Mouse (Mus musculus): ENCODE measurements around the gene Tmem120a.

The Tmem120a gene

DNA sequence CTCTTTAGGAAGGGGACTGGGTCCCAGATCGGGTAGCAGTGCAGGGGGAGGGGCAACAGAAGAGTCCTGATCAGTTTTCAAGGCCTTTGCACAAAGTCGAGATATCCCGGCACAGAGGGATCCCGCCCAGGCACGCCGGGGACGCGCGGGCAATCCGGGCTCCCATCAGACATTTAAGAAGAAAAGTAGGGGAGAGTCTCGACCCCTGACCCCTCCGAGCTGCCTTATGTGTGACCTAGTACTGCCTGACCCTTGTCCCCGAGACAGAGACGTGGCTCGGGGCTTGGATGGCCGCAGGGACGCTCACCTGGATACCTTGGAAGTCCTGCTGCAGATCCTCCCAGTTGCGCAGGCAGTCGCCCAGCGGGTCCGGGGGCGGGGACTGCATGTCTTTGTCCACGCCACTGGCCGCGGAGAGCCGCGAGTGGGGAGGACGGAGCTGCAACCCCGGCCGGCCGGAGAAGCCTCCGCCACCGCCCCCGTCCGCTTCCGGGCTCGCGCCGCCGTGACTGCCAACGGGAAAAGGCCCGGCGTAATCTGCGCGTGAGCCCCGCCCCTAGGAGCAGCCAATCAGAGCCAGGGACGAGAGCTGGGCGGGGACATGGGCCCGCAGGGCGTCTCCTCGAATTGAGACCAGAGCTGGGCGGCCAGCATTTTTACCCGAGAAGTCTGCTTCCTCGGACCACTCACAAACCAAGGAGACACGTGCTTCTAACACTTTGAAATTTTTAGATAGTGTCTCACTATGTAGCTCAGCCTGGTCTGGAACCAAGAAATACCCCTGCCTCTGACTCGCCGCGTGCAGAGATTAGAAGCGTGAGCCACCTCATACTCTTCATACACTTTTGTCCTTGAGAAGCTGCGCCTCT, at the start of gene Tmem120a:
Gene Tmem120a (minus strand): TSS at position 708 of the 869 bp plus-strand sequence.
- in situ Hi-C loops (cut with MboI, MseI) = no loop called here

DNA sequence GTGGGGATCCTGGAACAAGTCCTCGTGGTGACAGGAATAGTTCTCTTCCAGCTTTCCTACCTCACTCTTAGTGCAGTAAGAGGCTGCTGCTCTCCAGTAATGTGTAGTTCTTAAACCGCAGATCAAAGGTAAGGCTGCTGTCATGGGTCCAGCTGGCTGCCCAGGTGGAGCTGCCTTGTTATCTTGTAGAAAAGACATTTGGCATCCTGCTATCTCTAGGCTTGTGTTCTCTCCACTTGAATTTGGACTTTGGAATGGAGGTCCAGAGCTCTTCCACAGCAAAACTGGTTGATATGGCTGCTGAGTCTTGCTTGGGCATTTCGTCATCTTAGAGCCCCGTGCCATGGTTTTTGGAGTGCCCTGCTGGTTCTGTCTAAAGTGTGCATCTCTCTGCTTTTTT, 38.7 kb upstream of the Tmem120a start:
- in situ Hi-C loops (cut with MboI, MseI) = no loop called here

DNA sequence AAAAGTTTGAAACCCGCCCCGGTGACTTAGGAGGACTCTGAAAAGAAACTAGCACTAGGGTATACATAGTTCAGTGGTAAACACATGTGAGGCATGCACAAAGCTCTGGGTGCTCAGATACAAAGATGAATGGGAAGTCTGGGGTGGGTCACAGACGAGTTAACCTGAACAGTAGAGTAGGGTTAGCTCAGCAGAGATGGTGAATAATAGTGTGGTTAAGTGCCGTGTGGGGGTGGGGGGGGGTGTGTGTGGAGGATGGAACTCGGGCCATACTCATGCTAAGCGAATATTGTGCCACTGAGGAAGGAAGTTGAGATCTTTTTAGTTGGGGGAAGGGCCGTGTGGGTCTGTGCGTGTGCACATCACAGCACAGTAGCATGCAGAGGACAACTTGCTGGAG, 36.1 kb upstream of the Tmem120a start:
- in situ Hi-C loops (cut with MboI, MseI) = no loop called here

DNA sequence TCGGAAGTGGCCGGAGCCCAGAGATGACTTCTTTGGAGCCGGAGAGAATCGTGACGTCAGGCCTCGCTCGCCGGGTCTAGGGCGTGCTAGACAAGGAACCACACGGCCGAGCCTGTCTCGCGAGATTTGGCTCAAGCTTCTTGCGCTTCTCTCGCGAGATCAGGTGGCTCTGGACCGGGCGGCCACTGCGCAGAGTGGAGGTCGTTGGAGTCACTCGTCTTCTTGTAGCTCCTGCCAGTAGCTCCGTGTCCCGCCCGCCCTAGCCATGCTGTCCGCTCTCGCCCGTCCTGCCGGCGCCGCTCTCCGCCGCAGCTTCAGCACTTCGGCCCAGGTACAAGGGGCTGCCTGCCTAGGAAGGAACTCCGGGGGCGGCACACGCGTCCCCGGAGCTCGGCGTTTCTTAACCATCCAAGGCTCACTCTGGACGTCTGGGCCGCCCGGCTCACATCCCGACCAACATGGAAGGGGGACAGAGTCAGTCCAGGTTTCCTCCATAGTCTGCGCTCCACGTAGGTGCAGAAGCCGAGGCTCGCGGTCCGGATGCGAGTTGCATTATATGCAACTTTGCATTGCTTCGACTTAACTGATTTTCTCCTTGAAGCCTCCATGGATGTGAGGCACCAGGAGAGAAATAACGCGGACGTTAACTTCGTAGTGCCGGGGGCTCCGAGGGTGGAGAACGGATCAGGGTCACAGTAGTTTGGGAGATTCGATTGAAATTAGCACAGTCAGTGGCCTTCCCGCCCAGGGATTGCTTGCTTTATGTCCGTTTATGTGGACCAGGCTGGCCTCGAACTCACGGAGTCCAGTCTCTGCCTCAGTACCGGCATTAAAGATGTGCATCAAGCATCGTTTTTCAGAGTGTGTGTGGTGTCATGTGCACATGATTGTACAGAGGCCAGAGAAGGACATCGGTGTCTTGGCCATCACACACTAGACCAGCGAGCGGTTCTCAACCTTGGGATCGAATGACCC, 34.5 kb upstream of the Tmem120a start, which contains the start of gene Mdh2:
Gene Mdh2 (plus strand): TSS at position 10 of the 975 bp plus-strand sequence.
- in situ Hi-C loops (cut with MboI, MseI) = no loop called here

DNA sequence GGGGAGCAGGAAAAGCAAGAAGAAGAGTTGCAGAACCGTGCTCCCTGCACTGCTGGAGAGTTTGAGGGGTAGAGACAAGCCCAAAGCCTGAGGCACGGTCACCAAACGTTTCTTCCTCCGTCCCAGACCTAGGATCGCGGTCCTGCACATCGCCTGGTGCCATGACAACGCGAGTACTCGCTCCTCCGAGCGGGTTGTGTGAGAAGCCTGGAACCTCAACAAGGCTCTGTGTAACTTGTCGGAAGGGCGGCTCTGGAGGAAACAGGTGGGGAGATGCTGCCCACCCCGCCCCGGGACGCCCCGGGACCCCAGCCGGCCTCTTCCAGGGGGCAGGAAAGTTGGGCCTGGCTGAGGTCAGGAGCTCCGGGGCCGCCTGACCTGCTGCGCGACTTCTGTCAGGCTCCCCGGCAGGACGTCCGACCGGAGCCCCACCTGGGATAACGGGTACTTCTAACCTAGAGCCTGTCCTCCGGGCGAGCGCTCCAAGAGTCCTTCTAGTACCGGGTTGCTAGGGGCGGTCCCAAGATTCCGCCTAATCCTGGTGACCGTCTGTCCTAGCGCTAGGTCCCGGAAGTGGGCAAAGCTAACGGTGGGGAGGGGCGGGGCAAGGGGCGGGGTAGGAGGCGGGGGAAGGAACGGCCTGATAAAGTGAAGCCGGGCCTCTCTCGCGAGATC, 33.7 kb upstream of the Tmem120a start, which contains the start of gene Styxl1:
Gene Styxl1 (minus strand): TSS at position 590 of the 675 bp plus-strand sequence.
- in situ Hi-C loops (cut with MboI, MseI) = no loop called here

DNA sequence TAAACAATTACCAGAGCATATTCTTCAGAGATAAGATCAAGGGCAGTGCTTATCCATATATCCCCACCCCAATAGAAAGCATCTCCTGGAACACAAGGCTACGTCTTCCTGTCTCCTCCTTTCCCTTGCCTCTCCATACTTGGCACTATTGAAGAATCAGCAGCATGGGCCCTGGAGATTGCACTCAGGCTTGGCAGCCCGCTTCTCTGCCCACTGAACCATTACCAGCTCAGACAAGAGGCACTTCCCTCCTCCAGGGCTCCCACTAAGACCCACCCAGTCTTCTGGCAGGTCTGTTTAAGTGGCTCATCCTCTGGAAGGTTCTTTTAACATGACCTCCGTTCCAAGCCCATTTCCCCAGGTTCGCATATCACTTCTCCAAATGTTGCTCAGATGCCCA, 32.3 kb upstream of the Tmem120a start:
- in situ Hi-C loops (cut with MboI, MseI) = no loop called here

DNA sequence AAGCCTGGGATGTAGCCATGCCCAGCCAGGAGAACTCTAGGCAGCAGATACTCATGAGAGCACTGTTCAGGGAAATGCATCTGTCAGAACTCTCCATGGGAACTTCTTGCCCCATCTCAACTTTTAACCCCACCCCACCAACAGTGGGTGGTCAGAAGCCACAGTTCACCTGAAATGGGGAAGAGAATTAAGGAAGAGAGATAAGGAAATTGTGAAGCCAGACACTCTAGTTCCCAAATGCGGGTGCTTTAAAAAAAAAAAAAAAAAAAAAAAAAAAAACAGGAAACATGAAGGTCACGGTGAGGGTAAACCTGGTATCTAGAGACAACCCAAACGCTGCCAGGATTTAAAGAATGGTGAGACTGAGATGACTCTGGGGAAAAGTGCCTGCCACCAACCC, 28.3 kb upstream of the Tmem120a start:
- in situ Hi-C loops (cut with MboI, MseI) = no loop called here

DNA sequence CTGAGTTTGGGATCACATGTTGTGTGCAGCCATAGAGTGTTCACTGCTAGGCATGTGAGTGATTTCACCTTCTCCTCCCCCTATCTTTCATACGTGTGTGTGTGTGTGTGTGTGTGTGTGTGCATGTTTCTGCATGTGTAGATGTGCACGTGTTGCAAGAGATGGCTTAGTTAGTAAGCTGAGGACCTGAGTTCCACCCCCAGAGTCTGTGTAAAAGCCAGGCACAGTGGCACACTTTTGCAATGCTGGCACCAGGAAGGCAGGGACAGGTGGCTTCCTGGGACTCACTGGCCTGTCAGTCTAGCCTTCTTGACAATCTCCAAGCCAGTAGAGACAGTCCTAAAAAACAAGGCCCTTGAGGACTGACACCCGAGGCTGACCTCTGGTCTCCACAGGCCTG, 20.7 kb upstream of the Tmem120a start:
- in situ Hi-C loops (cut with MboI, MseI) = loop anchor here (5.0 kb wide), 1 partner anchor 148 kb away; no protein-coding TSS in a partner anchor

DNA sequence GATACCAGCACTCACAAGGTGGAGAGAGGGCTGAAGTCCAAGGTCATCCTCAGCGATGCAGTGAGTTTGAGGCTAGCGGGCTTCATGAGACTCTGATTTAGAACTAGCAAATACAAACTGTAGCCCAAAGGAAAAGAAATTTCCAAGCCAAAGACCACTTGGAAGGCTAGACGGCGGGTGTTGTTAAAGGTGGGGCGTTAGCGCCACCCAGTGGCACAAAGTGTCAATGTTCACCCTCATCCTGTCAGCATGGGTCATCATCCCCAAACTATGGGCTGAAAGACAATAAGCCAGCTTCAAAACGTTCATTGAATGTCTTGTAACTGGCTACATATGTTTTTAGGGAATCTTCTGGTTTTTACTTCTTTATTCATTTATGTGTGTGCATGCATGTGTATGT, 19.3 kb upstream of the Tmem120a start:
- in situ Hi-C loops (cut with MboI, MseI) = loop anchor here (5.0 kb wide), 1 partner anchor 146 kb away; no protein-coding TSS in a partner anchor

DNA sequence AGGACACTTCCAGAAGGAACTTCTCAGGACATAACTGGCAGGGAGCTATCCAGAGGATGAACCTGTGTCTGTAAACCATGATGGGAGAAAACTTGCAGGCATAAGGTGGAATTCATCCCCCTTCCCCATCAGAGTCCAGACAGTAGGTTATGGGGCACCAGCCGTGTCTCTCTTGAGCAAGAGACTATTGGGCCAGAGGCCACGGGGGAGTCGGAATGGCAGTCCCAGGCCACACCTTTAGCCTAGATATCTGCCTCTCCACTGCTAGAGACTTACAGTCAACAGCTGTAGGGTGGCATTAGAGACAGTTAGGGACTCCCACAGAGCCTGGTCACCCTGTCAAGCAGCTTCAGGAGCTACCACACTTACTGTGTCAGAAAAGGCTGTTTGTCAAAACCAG, 17.6 kb upstream of the Tmem120a start:
- in situ Hi-C loops (cut with MboI, MseI) = loop anchor here (5.0 kb wide), 1 partner anchor 145 kb away; no protein-coding TSS in a partner anchor

DNA sequence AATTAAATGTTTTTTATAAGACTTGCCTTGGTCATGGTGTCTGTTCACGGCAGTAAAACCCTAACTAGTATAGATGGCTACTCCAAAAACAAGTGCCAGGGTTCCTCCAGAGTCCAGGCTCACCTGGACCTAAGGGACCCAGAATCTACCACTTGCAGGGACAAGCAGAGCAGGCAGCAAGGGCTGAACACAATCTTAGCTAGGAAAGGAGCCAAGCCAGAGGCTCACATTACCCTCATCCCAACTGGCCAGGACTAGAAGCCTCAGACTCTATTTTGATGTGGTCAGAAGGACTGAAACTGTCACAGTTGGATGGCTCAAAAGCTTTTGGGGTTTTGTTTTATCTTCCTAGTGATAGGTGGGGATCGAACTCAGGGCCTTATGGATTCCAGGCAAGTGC, 7.3 kb upstream of the Tmem120a start:
- in situ Hi-C loops (cut with MboI, MseI) = no loop called here

DNA sequence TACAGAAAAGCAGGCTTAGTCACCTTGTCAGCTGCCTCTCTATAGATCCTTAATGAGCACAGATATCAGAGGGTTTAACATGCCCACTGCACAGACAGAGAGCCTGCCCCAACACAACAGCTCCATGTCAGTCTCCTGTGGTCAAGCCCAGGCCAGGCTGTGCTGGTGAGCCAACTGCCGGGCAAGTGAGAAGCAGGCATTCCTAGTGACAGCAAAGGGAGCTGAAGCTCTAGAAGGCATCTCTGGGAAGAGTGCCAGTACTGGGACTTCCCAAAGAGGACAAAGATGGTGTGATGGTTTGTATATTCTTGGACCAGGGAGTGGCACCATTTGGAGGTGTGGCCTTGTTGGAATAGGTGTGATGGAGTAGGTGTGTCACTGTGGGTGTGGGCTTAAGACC, 6.8 kb upstream of the Tmem120a start:
- in situ Hi-C loops (cut with MboI, MseI) = no loop called here

DNA sequence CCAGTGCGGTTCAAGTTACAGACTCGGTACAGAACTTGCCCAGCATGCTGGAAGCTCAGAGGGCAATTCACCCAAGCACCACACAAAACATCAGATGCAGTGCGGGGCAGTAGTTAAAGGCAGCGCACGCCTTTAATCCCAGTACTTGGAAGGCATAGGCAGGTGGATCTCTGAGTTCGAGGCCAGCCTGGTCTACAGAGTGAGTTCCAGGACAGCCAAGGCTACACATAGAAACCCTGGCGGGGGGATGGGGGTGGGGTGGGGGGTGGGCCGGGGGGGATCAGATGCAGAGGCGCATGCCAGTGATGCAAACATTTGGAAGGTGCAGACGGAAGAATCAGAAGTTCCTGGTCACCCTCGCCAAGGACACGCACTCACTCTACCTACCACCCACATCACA, 494 bp upstream of the Tmem120a start:
- in situ Hi-C loops (cut with MboI, MseI) = no loop called here

DNA sequence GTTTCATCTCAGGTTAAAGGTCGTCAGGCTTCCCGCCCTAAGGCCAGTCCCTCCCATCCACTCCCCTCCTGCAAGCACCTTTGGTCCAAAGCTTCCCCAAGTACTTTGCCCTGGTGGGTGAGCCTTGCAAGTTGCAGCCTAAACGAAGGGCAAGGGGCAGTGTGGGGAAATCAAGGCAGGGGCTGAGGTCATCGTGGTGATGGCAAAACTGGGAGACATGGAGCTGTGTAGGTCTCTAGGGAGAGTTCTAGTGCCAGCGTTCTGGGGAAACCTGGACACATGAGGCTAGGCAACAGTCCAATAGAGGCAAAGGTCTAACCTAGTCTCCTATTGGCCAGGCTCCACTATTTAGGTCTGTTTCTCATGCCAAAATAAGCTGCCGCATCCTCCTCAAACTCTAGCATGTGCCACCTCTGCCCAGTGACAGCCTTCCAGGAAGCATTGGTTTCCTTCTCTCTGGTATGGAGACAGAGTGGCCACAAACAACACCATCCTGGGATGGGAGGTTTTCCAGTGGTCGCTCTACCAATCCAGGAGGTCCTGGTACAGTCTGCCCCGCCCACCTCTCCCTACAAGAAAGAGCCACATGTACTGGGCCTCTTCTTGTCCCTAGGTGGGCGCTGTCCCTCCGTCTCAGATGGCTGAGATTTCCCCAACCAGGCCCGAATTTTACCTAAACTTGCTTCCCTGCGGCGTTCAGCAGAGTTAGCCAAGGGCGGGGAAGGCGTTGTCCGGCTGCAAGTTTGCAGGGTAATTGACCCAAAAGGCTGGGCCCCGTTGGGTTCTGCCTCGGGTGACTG, 1.1 kb downstream of the Tmem120a start:
- in situ Hi-C loops (cut with MboI, MseI) = no loop called here

DNA sequence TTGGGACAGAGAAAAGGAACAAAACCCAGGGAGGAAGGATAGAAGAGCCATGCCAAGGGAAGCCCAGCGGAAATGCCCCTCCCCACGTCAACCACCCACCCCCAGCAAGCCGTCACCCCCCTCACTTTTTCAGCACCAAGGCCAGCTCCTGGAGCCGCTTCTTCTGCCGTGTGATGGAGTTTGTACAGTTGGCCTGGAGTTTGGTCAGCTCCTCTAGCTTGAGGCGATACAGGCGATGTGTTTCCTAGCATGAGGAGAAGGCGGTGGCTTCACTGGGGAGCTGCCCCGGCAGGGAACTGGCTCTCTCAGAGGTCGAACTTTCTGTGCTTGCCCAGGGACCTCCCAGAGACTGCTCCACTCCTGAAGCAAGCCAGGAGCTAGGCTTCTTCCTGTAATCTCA, 2.1 kb downstream of the Tmem120a start:
- in situ Hi-C loops (cut with MboI, MseI) = no loop called here

DNA sequence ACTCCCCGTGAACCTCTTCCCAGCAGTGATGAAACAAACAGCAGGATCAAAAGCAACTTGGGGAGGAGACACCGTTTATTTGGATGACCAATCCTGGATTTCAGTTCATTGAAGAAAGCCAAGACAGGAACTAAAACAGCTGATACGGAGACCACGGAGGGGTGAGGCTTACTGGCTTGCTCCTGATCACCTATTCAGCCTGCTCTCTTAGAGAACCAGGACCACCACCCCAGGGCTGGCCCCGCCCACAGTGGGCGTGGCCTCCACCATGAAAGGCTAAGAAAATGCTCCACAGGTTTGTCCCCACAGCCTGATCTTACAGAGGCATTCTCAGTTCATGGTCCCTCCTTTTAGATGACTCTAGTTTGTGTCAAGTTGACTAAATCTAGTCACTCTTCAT, 6.0 kb downstream of the Tmem120a start:
- in situ Hi-C loops (cut with MboI, MseI) = no loop called here

DNA sequence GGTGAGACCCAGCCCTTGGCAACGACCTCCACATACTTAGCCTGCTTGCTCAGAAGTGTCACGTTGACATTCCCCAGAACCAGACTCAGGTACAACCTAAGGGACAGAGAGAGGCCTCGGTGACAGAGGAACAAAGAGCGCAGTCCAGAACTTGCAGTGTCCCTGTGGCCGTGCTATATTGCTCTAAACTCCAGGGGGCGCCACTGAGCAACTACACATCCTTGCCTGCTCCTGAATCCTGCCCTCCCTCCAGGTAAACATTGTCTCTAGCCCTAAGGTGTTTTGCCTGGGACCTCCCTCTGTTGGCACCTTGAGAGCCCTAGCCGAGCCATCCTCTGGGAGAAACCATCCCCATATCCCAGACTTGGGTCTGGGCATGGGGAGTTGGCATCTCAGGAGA, 7.1 kb downstream of the Tmem120a start:
- in situ Hi-C loops (cut with MboI, MseI) = no loop called here

DNA sequence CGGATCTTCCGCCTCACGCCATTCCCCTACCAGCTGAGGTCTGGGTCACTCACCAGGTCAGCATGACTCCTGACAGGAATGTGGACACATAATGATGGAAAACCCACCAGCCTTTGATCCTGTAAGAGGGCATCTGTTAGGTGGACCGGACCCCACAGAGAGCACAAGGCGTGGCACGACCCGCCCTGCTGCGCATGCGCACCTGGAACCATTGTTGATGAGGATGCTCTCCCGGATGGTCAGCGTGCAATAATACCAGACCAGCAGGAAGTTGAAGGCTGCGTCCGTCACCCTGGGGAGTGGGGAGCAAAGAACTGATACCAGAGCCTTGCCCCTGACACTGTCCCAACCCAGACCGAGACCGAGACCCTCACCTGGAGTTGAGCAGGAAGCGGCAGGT, 7.7 kb downstream of the Tmem120a start:
- in situ Hi-C loops (cut with MboI, MseI) = no loop called here

DNA sequence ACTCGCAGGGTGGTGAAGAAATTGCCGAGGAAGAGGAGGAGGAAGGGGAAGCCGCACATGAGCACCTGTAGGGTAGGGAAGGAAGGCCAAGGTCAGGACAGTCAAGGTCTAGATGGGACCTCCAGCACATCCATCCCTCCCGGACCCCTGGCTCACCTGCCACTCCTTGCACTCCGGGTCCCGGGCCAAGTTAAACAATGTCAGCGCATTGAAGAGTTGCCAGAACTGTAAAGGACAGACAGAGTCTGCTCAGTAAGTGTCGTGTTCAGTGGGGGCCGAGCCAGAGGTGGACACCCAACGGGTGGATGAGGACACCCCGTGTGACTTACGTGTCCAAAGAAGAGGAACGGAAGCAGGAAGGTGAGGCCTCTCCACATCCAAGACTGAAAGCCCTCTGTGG, 8.5 kb downstream of the Tmem120a start:
- in situ Hi-C loops (cut with MboI, MseI) = no loop called here

DNA sequence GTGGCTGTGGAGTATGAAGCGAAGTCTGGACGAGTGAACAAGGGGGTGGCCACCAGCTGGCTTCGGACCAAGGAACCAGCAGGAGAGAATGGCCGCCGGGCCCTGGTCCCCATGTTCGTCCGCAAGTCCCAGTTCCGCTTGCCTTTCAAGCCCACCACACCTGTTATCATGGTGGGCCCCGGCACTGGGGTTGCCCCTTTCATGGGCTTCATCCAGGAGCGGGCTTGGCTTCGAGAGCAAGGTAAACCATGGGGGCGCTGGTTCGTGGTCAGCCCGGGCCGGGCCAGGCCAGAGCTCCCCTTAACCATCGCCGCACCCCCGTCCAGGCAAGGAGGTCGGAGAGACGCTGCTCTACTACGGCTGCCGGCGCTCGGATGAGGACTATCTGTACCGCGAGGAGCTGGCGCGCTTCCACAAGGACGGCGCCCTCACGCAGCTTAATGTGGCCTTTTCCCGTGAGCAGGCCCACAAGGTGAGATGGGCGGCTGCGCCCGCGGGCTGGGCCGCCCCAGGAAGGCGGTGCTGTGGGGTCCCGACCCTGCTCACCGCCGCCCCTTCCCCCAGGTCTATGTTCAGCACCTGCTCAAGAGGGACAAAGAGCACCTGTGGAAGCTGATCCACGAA, 10.1 kb downstream of the Tmem120a start:
- in situ Hi-C loops (cut with MboI, MseI) = no loop called here
